Mouse (Mus musculus): Measurements from ENCODE around the gene Adam10.
A peak's percentile ranks its signal among the peaks of the same experiment; 100 is the strongest.

Gene Adam10

DNA sequence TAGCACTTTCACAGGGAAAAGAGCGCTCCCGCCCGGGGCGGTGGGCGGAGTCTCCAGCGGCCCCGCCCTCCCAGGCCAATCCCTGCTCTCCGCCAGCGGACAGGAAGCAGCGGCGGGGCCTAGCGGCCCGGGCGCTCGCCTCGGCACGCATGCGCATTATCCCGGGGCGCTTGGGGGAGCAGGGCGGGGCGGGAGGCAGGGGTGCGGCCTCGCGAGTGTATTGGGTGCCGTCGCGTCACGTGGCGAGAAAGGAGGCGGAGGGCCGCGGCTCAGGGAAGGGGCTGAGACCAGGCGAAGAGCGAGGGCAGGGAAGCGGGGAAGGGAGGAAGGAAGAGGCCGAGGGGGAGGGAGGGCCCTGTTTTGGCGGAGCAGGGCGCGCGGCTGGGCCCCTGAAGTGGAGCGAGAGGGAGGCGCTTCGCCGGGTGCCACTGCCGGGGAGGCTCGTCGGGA, at the start of gene Adam10:
TSS of gene Adam10 (plus strand) at position 316 of the 450 bp plus-strand sequence.
- DNase-seq: peak; percentile 99

DNA sequence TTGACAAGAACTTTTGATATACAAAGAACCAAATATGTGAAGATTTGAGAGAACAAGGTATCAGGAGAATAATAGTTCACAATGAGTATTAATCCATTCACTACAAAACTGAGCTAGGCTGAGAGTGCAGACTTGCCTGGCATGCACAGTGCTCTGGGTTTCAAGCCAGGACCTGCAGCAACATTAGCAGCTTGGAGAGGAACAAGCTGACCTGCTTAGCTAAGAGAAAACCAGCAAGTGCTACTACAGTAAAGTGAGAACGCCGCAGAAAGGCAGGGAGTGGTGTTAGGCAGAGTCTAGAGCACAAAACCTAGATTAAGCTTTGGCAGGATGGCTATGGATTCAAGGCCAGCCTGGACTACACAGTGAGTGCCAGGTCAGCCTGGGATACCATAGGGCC, 49.1 kb upstream of the Adam10 start:
- DNase-seq: peak; percentile 47

DNA sequence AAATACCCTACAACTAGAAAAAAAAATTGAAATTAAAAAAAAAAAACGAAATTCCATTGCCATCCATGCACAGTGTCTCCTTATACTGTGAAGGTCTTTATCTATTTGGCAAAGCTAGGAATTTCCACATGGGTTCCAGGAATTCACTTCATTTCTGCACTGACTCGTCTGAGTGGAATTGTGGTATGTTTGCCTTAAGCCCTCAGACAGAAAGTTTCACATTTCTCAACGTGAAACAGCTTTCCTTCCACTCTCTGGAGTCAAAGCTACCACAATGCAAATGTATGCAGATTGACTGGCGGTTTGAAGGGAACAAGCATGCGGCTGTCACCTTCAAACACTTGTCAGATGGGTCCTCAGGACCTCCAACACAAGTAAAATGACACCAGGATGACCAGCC, 47.1 kb upstream of the Adam10 start:
- DNase-seq: no peak

DNA sequence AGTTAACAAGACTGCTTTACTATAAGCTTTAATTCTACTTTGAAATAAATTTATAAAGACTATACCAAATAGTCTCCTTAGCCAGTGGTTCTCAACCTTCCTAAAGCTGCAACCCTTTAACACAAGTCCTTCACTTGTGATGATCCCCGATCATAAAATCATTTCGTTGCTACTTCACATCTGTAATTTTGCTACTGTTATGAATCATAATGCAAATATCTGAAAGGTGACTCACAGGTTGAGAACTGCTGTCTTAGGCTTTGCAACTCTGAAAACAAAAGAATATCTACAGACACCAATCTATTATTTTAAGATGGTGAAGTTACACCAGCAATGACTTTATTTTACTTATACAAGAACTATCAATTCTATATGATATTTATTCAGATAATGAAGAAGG, 42.0 kb upstream of the Adam10 start:
- no peak for DNase-seq

DNA sequence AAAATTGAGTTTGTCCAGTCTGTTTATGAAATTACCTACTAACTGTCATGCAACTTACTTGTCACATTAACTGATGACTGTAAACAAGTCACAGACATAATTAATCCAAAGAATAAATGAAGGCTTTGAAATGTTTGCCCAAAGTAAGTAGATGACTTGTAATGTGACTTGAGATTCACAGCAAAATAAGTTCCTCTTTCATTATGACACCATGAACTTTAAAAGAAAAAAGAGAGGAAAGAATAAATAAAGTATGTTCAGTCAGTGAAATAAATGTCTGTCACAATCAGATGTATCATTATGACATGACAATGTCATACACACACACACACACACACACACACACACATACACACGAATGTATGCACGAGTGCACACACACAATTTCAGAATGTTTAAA, 28.5 kb upstream of the Adam10 start:
- DNase-seq: no peak

DNA sequence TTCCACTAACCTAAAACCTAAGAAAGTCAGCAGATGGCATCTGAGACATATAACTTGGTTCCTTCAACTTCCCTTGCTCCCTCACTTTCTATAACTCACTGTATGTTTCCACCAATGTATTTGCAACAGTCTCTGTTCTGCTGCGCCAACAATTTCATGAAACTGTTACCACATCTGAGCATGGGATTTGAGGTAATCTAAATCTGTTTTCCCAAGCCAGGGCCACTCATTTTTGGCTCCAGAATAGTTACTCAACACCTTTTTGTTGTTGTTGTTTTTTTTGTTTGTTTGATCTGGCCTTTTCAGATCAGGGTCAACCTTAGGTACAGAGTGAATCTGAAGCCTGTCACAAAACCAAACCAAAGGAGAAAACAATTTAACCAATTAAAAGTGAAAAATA, 27.8 kb upstream of the Adam10 start:
- DNase-seq: no peak

DNA sequence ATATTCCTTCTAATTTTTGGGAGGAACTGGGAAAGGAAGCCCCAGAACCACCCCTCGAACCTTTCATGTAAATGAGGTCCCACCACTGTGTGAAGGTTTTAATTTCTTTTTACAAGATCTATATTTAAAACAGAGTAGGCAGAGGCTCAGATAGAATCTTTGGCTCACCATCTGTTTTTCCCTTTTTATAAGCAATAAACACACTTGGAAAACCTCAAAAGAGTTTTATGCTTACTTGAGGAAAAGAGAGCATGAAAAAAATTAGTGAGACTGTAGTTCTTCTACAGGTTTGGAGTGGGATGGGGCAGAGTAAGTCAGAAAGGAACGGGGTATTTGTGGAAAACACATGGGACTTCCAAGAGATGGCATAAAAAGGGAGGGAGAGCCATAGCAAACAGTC, 26.6 kb upstream of the Adam10 start:
- DNase-seq: no peak

DNA sequence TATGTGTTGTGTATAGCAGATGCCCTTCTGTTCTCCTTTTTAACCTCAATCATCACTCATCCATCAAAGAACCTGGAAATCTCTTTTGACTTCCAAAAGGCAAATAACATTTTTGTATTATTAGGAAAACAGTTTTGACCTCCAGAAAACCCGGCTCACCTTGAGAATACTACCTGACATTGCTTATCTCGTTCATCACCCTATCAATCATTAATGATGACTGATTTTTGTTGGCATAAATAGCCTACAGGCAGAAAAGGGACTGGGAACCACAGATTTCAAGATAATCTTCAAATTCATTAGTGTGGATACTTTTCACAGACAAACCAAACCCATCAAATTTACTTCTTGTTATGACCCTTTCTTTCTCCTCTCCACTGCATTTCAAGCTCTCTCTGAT, 24.9 kb upstream of the Adam10 start:
- DNase-seq: no peak

DNA sequence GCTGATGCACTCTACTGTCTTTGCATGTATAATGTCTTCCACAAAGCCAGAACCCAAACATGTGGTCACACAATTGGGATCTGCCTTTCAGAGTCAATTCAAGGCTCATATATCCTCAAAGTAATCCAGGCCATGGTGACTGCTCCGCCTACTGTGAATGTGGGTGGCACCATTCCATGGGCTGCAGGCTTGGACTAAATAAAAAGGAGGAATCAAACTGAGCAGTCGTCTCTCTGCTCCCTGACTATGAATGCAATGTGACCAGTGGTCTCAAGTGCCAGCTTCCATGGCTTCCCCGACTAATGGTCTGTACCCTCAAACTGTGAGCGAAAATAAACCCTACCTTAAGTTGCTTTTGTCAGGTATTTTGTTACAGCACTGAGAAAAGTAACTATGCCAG, 24.3 kb upstream of the Adam10 start:
- no peak for DNase-seq

DNA sequence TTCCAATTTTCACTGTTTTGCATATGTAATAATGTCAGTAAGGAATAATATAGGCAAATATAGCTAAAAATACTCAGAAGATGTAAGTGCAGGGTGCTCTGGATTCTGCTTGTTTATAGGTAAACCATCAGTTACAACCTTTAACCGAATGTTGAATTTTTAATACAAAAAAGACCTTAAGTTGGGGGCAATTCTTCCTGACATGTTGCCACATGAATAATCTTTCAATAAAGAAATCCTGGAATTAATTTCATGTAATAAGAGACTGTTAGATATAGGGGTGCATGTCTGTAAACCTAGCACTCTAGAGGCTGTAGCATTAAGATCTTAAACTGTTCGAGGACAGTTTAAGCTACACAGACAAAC, 23.1 kb upstream of the Adam10 start:
- DNase-seq: no peak

DNA sequence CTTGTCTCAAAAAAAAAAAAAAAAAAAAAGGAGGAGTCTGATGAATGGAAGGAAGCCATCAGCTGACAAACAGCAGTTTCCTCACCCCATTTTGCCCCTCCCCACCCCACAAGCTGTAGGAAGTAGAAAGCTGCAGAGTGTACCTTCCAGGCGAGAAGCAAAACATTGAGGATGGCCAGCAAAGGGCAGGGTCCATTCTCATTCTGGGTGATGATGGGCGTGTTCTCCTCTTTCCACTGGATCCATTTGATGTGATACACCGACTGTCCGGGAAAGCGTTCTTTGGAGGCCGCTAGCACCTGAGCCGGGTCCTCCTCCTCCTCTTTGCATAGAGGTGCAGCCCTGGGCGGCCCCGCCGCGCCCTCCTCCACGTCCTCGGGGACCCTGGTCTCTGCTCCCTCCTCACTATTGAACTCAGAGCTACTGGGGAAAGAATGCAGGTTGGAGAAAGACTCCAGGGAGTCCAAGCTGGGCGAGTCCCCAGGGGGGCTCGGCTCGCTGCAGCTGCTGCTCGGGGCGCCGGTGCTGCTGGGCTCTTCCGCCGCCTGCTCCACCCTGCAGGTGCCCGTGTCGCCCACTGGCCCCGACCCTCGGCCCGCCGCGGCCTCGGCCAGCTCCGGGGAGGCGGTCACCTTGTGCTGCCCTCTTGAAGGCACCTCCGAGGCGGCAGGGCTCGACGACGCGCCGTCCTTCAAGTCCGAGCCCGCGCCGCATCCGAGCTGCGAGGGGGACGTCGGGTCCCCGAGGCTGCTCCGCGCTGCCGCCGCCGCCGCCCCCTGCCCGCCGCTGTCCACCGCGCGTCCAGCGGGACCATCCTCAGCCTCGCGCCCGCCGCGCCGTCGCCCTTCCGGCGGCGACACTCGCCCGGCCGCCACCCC, 22.4 kb upstream of the Adam10 start, which contains the start of gene Gm10642:
TSS of gene Gm10642 (plus strand) at position 122 of the 878 bp plus-strand sequence.
- peak; percentile 71 for DNase-seq

DNA sequence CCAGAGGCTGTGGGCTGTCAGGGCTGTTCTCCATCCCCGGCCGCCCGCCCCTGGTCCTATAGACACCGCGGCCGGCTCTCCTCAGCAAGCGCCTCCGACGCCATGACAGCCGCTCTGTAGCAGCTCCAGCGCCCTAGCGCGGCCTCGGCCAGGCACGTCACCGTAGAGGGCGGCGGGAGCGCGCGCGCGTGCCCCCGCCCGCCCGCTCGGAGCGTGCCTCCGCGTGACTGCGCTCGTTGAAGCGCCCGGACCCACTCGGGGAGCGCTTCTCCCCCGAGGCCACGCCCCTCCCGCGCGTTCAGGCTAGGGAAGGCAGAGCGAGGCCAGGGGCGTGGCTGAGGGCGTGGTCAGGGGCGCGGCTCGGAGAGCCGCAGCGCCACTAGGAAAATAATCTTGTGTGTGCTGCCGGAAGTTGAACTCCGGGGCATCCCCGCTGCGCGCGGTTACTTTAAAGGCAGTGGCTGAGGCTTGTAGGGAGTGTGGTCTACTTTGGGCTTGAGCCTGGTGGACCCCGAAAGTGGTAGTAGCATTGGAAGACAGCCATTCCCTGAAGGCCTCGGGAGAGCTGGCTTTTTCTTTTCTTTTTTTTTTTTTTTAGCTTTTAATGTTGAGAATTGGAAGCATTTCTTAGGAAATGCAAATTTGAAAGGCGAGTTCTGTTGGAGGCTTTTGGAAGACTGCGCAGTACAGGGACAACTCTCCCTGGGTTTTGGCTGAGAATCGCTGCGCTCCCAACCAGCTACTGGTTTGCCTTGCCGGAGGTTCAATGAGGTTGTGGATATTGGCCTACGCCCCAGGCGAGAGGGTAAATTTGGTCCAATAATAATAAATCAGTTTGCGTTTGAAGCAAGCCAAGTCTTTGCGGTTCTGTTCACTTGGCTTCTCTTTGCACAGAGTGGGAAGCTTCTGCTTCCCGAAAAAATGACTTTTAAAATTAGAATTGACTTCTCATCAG, 21.5 kb upstream of the Adam10 start, which contains the start of gene Mindy2:
TSS of gene Mindy2 (minus strand) at position 162 of the 955 bp plus-strand sequence.
- DNase-seq: peak; percentile 98

DNA sequence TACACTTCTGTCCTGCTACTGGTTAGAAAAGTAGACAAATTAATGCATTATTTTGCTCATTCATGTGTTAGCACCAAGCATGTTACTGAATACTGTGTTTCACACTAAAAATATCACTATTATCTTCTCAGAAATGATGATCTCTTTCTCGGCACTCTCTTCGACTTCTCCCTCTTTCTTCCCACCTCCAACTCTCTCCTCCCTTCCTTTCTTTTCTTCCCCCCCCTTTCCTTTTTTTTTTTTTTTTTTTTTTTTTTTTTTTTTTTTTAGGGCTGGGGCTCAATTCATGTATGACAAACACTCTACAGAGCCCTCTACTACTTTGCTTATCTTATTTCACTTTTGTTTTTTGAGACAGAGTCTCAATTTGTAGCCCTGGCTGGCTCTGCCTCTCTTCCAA, 20.5 kb upstream of the Adam10 start:
- DNase-seq: no peak

DNA sequence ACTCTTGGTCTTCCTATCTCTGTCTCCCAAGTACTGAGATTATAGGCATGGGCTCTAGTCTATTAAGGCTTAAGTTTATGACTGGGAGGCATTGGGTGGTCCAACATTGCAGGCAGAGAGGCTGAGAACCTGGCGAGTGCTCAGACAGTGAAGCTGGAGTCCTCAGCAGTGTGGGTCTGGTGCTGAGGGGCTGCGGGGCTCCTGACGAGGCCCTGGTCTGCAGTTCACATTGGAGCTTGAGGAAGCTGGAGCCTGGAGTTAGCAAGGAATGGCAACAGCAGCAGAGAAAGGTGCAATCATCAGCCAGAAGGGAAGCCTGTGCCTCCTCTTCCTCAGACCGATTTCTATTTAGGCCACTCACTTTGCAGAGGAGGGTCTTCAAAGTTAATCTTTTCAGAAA, 13.9 kb upstream of the Adam10 start:
- no peak for DNase-seq

DNA sequence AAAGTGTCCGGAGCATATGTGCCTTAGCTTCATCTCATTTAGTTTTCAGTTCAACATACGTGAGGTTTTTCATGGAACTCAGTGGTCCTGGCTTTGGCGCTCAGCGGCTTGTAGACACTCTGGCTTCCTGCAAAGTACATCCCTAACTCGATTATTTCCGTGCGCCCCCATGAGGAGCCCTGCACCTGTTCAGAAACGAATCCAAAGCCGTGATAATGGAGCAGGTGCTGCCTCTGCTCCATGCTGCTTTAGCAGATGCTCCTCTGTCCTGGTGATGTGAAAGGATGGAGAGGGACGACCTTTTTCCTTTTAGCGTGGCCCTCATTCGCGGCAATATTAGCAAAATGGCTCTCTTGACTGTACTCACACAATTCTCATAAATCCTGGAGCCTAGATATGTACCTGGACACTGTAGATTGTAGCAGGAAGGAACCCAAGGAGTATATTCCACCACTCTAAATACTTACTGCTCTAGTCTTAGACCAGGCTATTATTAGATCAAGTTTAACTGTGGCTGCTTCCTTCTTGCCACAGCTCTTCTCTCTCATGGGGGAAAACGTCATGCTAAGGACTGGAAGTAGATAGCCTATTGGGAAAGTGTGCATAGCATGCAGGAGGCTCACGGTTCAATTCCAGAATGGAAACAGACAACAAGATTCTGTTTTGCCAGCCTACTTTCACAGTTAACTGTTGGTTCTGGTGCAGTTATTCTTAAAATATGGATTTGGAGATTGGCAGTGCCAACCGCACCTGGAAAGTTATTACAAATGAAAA, 13.2 kb upstream of the Adam10 start:
- peak; percentile 94 for DNase-seq

DNA sequence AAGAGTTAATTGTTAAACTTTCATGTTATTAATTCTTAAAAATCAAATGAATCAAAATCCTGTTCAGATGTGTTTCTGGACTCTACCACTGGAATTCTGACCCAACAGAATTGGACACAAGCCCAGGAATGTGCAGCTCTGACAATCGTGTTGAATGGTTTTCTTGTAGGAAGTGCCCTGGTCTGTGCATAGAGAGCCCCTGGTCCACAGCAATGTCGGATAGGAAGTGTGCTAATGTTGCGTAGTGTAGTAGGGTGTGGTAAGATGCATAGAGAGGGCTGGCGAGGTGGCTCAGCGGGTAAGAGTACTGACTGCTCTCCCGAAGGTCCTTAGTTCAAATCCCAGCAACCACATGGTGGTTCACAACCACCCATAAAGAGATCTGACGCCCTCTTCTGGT, 12.0 kb upstream of the Adam10 start:
- DNase-seq: no peak

DNA sequence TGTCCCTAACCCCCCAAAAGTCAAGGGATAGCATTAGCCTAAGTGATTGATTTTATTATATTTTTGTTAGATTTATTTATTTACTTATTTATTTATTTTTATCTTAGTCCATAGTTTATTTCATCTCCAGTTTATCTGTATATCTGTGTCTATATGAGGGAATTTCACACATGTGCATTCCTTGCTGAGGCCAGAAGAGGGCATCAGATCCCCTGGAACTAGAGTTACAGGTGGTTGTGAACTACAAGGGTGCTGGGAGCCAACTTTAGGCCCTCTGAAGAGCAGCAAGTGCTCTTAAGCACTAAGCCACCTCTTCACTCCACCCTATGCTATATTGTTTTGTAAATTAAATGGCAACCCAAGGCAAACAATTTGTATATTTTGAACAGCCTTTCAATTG, 10.7 kb upstream of the Adam10 start:
- no peak for DNase-seq

DNA sequence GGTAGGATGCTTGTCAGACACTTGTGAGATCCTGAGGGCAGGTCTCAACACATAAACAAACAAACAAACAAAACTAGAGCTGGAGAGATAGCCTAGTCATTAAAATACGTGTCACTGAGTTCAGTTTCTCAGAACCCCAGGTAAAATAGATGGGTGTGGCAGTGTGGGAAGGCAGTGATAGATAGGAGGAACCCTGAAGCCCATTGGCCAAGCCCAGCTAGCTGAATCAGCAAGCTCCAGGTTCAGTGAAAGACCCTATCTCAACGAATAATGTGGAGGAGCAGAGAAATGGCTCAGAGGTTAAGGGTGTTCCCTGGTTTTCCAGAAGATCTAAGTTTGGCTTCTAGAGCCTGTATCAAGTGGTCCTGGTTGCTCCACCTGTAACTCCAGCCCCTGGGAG, 9.6 kb upstream of the Adam10 start:
- no peak for DNase-seq

DNA sequence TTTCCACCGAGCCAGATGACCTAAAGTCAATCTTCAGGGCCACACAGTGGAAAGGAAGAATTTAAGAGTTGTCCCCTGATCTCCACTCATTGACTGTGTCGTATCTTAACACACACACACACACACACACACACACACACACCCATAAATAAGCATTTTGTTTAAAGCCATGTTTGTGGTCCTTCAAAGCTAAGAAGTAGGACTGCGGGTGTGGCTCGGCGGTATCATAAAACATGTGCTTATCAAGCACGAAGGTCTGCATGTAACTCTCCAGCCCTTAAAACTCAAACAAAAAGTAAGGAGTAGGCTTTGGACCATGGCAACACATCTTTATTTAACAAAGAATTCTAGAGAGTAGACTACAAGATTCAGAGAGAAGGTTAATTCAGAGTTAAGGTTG, 8.4 kb upstream of the Adam10 start:
- no peak for DNase-seq

DNA sequence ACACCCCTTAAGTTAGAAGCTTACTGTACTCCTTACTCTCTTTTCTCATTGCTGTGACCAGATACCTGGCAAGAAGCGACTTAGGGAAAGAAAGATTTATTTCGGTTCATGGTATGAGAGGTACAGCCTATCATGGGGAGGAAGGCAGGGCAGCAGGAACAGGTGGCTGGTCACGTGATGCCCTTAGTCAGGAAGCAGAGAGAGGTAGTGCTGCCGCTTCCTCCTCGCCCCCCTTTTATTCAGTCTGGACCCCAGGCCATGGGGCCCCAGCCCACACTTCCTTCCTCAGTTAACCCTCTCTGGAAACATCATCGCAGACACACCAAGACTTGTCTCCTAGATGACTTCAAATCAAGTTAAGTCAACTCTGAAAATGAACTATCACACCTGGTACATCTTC, 7.5 kb upstream of the Adam10 start:
- DNase-seq: no peak

DNA sequence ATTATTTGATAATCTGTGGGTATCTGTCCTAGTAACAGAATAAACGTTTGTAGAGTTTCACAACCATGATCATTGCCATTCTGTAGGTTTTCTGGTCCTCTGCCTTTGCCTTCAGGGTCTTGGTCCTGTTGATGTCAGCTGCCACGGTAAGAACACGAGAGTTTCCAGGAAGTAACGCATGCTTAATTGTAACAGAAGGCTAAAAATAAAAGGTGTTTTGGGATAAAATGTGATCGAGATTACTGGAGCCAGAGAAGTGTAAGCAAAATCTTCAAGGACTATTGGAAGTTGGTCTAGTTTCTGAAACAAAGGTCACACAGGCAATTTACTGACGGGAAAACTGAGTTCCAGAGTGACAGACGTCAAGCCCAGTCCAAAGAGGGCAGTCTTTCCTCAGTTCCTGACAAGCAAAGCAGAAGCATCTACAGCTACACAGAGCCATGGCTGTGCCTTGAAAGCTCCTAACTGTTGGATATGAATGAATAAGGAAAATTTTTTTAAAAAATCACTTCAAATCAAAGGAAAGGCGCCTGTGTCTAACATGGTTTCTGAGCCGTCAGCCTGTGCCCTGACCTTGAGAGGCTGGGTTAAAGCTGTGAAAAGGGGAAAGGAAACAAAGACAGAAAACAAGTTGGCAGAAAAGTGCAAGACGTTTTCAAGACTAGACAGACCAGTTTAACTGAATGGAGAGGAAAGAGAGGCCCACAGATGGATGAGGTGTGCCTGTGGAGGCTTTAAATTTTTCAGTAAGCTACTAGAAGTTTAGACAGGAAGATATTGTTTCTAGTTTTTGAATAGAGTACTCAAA, 6.8 kb upstream of the Adam10 start:
- no peak for DNase-seq

DNA sequence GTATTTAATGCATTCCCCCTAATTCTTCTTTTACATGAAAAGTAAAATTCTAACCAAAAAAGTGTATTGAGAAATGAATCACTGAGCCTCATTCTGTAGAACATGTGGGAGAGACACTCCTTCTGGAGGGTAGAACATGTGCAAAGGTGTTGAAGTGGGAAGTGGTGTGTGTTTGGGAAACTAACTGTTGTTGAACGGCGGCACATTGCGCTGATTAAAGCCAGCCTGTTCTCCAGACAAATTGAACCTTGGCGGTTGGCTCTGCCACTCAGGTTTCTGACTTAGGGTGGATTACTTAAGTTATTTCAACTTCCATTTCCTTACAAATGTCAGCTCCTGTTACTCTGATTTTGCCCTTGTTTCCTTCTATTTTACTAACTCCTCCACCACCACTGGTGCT, 5.1 kb upstream of the Adam10 start:
- DNase-seq: no peak

Measured in cerebellum, adult 8-10 months (tissue).